Mouse (Mus musculus) hindbrain, embryonic 16.5 days (tissue): ENCODE measurements at regions not wholly inside any gene's neighbourhood (a gene's known extent, or its start where the extent isn't known, plus 50 kb on each side); places are given as distances from the start of the nearest gene placed in this dataset.

Experiments
- ATAC-seq: fragments of 200-750 bp; cut with Nextera tagmentation; 2 replicates; pipeline ENCODE4 v1.8.0; 2017; ENCODE audit warnings: moderate TSS enrichment, moderate library complexity
- H3K27ac ChIP-seq: fragments of 300-500 bp; sonication (generic); 2 replicates; pipeline ENCODE4 v1.5.1; 2014; ENCODE audit warnings: low read depth, mild to moderate bottlenecking, control low read depth, low read length, moderate library complexity
- H3K27me3 ChIP-seq: fragments of 300-500 bp; sonication (generic); replicated peaks from 2 replicates; pipeline ENCODE4 v1.6.1; 2014; ENCODE audit warnings: low read length; ENCODE audit not compliant: control insufficient read depth, insufficient read depth
- H3K36me3 ChIP-seq: fragments of 300-500 bp; sonication (generic); 2 replicates; pipeline ENCODE4 v1.6.1; 2014; ENCODE audit warnings: mild to moderate bottlenecking, low read length, moderate library complexity, mixed read lengths; ENCODE audit not compliant: control insufficient read depth, insufficient read depth
- H3K4me1 ChIP-seq: fragments of 300-500 bp; sonication (generic); 2 replicates; pipeline ENCODE4 v1.6.1; 2014; ENCODE audit warnings: low read depth, low read length; ENCODE audit not compliant: control insufficient read depth, insufficient read depth
- H3K4me2 ChIP-seq: fragments of 300-500 bp; sonication (generic); 2 replicates; pipeline ENCODE4 v1.6.1; 2014; ENCODE audit warnings: mild to moderate bottlenecking, low read length, control low read depth, moderate library complexity
- H3K4me3 ChIP-seq: fragments of 300-500 bp; sonication (generic); 2 replicates; pipeline ENCODE4 v1.5.1; 2014; ENCODE audit warnings: mild to moderate bottlenecking, low read length, control low read depth, moderate library complexity
- H3K9ac ChIP-seq: fragments of 300-500 bp; sonication (generic); 2 replicates; pipeline ENCODE4 v1.6.1; 2014; ENCODE audit warnings: low read depth, mild to moderate bottlenecking, control low read depth, low read length, moderate library complexity
- H3K9me3 ChIP-seq: fragments of 300-500 bp; sonication (generic); 2 replicates; pipeline ENCODE4 v1.6.1; 2014; ENCODE audit warnings: mild to moderate bottlenecking, low read length, moderate library complexity; ENCODE audit not compliant: control insufficient read depth
- WGBS: fragments of 180-500 bp; shearing (Covaris S2); extraction: QIAGEN DNeasy Blood & Tissue Kit; methylation state at CpG from one replicate; pipeline ENCODE4 v1.1.7; 2014; 5-methylcytosine and 5-hydroxymethylcytosine counted together

GRCm38 (mm10) chr11:64267547-64267946 is 167.6 kb upstream of the Hs3st3a1 start:
- peak; percentile 74 for ATAC-seq
- no peaks in the 10 kb centered on the region for H3K36me3 ChIP-seq
- H3K4me3 ChIP-seq, result no peak overlapping the region
- 63% methylated on average over 5 of the region's 5 CpGs for WGBS
- H3K9ac ChIP-seq, result no peak overlapping the region
- no peak overlapping the region for H3K4me2 ChIP-seq
- no peak overlapping the region for H3K27ac ChIP-seq
- no peaks in the 10 kb centered on the region for H3K27me3 ChIP-seq
- no peaks in the 10 kb centered on the region for H3K9me3 ChIP-seq
- H3K4me1 ChIP-seq, result peaks cover 2% of the 10 kb centered on the region; the same call in 1 of the 2 replicates

GRCm38 (mm10) chr11:64253517-64254385 is 174.5 kb upstream of the Cox10 start:
- H3K27ac ChIP-seq, result no peak overlapping the region
- 75% methylated on average over 7 of the region's 7 CpGs for WGBS
- H3K4me2 ChIP-seq, result no peak overlapping the region
- no peaks in the 10 kb centered on the region for H3K9me3 ChIP-seq
- H3K36me3 ChIP-seq, result no peaks in the 10 kb centered on the region
- H3K27me3 ChIP-seq, result no peaks in the 10 kb centered on the region
- no peak for ATAC-seq
- H3K4me1 ChIP-seq, result no peaks in the 10 kb centered on the region; the same call in 1 of the 2 replicates
- no peak overlapping the region for H3K4me3 ChIP-seq
- H3K9ac ChIP-seq, result no peak overlapping the region

- 76% methylated on average over 4 of the region's 4 CpGs for WGBS
- H3K9ac ChIP-seq, result no peak overlapping the region
- H3K9me3 ChIP-seq, result no peaks in the 10 kb centered on the region
- no peak overlapping the region for H3K4me3 ChIP-seq
- ATAC-seq, result no peak
- no peaks in the 10 kb centered on the region for H3K4me1 ChIP-seq
- H3K4me2 ChIP-seq, result no peak overlapping the region
- H3K27ac ChIP-seq, result no peak overlapping the region
- no peaks in the 10 kb centered on the region for H3K36me3 ChIP-seq
- H3K27me3 ChIP-seq, result no peaks in the 10 kb centered on the region
Measured at GRCm38 (mm10) chr11:64236873-64237272, 157.6 kb upstream of the Cox10 start.

- H3K27me3 ChIP-seq, result no peaks in the 10 kb centered on the region
- H3K4me1 ChIP-seq, result no peaks in the 10 kb centered on the region
- 79% methylated on average over 4 of the region's 4 CpGs for WGBS
- H3K4me2 ChIP-seq, result no peak overlapping the region
- no peak overlapping the region for H3K9ac ChIP-seq
- H3K36me3 ChIP-seq, result no peaks in the 10 kb centered on the region
- H3K27ac ChIP-seq, result no peak overlapping the region
- H3K9me3 ChIP-seq, result no peaks in the 10 kb centered on the region
- no peak for ATAC-seq
- no peak overlapping the region for H3K4me3 ChIP-seq
Measured at GRCm38 (mm10) chr11:64230071-64230470, 150.8 kb upstream of the Cox10 start.

GRCm38 (mm10) chr11:64220888-64221287 is 141.6 kb upstream of the Cox10 start:
- no peak for ATAC-seq
- no peak overlapping the region for H3K4me3 ChIP-seq
- H3K9ac ChIP-seq, result no peak overlapping the region
- 96% methylated on average over 4 of the region's 4 CpGs for WGBS
- H3K27ac ChIP-seq, result no peak overlapping the region
- H3K4me1 ChIP-seq, result no peaks in the 10 kb centered on the region
- H3K36me3 ChIP-seq, result no peaks in the 10 kb centered on the region
- no peaks in the 10 kb centered on the region for H3K9me3 ChIP-seq
- H3K27me3 ChIP-seq, result no peaks in the 10 kb centered on the region
- H3K4me2 ChIP-seq, result no peak overlapping the region

- WGBS, result 46% methylated on average over 2 of the region's 2 CpGs
- ATAC-seq, result no peak
Measured at GRCm38 (mm10) chr11:64217181-64217580, 137.9 kb upstream of the Cox10 start.

GRCm38 (mm10) chr11:64210916-64211315 is 131.6 kb upstream of the Cox10 start:
- 71% methylated on average over 3 of the region's 3 CpGs for WGBS
- Histone ChIP-seq H3K4me1 (no peaks in the 10 kb centered on the region), H3K4me2 (no peak overlapping the region), H3K9me3 (no peaks in the 10 kb centered on the region), H3K27me3 (no peaks in the 10 kb centered on the region), H3K4me3 (no peak overlapping the region), H3K27ac (no peak overlapping the region), H3K36me3 (no peaks in the 10 kb centered on the region), H3K9ac (no peak overlapping the region)
- no peak for ATAC-seq

More at GRCm38 (mm10) chr11:64217181-64217580, 137.9 kb upstream of the Cox10 start:
- H3K4me3 ChIP-seq, result no peak overlapping the region
- no peaks in the 10 kb centered on the region for H3K4me1 ChIP-seq
- H3K27ac ChIP-seq, result no peak overlapping the region
- no peaks in the 10 kb centered on the region for H3K27me3 ChIP-seq
- no peaks in the 10 kb centered on the region for H3K9me3 ChIP-seq
- H3K4me2 ChIP-seq, result no peak overlapping the region
- no peaks in the 10 kb centered on the region for H3K36me3 ChIP-seq
- no peak overlapping the region for H3K9ac ChIP-seq

GRCm38 (mm10) chr11:64208306-64208705 is 129.0 kb upstream of the Cox10 start:
- H3K27ac ChIP-seq, result no peak overlapping the region
- H3K9ac ChIP-seq, result no peak overlapping the region
- H3K4me3 ChIP-seq, result no peak overlapping the region
- no peaks in the 10 kb centered on the region for H3K36me3 ChIP-seq
- H3K27me3 ChIP-seq, result no peaks in the 10 kb centered on the region
- 30% methylated on average over 2 of the region's 2 CpGs for WGBS
- no peak for ATAC-seq
- no peaks in the 10 kb centered on the region for H3K4me1 ChIP-seq
- no peak overlapping the region for H3K4me2 ChIP-seq
- H3K9me3 ChIP-seq, result no peaks in the 10 kb centered on the region

- WGBS, result 43% methylated on average over 4 of the region's 4 CpGs
- H3K27me3 ChIP-seq, result no peaks in the 10 kb centered on the region
- peak; percentile 60; the same call in 1 of the 2 replicates for ATAC-seq
- H3K4me1 ChIP-seq, result no peaks in the 10 kb centered on the region
- H3K4me2 ChIP-seq, result no peak overlapping the region
- no peaks in the 10 kb centered on the region for H3K36me3 ChIP-seq
- no peaks in the 10 kb centered on the region for H3K9me3 ChIP-seq
- H3K27ac ChIP-seq, result no peak overlapping the region
- no peak overlapping the region for H3K9ac ChIP-seq
- H3K4me3 ChIP-seq, result no peak overlapping the region
Measured at GRCm38 (mm10) chr11:64207358-64207864, 128.1 kb upstream of the Cox10 start.
